Mouse (Mus musculus) splenic B cell, adult 2 months (primary cell): ENCODE measurements around the gene AC124108.1.

Source experiments
- DNase-seq: peaks from one replicate; pipeline ENCODE4 v3.0.0-alpha.2; 2011; ENCODE audit warnings: low read depth, low spot score
- H3K27me3 ChIP-seq: 2 replicates; pipeline ENCODE4 v1.6.1; 2012; ENCODE audit warnings: mild to moderate bottlenecking, low read length, moderate library complexity, mixed read lengths; ENCODE audit not compliant: control insufficient read depth, poor library complexity, insufficient read depth, severe bottlenecking
- H3K36me3 ChIP-seq: 2 replicates; pipeline ENCODE4 v1.6.1; 2012; ENCODE audit warnings: mild to moderate bottlenecking, low read length, moderate library complexity, mixed read lengths; ENCODE audit not compliant: control insufficient read depth, poor library complexity, insufficient read depth, severe bottlenecking

AC124108.1 gene

GRCm38 (mm10) chr1:132201936-132202335, 10.7 kb downstream of the AC124108.1 start:
- no peaks in the 10 kb centered on the region for H3K36me3 ChIP-seq
- no peaks in the 10 kb centered on the region; the same call in 1 of the 2 replicates for H3K27me3 ChIP-seq
- no peak for DNase-seq

GRCm38 (mm10) chr1:132202771-132203170, 11.5 kb downstream of the AC124108.1 start:
- Histone ChIP-seq H3K27me3 (no peaks in the 10 kb centered on the region; the same call in 1 of the 2 replicates), H3K36me3 (no peaks in the 10 kb centered on the region)
- no peak for DNase-seq

GRCm38 (mm10) chr1:132205958-132206357, 14.7 kb downstream of the AC124108.1 start:
- H3K27me3 ChIP-seq: no peaks in the 10 kb centered on the region
- DNase-seq: no peak

DNA sequence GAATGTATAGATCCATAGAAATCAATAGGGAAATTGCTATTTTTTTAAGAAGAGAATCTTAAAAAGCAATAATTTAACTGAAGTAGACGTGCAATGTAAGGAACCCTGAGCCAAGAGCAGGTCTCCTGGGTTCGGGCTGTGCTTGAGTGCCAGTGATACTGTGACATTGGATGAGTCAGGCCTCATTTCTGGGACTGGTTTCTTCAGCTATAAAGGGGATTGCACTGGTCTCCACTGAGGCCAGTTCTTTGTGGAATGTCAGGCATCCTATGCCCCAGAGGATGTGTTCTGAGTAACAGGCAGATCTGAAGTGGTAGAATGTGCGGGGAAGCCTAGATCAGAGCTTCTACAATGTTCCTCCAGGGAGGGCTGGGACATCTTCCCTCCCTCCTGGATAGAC, 15.6 kb downstream of the AC124108.1 start:
- H3K36me3 ChIP-seq: no peaks in the 10 kb centered on the region
- H3K27me3 ChIP-seq: no peaks in the 10 kb centered on the region
- no peak for DNase-seq

More at GRCm38 (mm10) chr1:132205958-132206357, 14.7 kb downstream of the AC124108.1 start:
- no peaks in the 10 kb centered on the region for H3K36me3 ChIP-seq

GRCm38 (mm10) chr1:132208154-132208553, 16.9 kb downstream of the AC124108.1 start:
- H3K27me3 ChIP-seq: no peaks in the 10 kb centered on the region
- no peaks in the 10 kb centered on the region for H3K36me3 ChIP-seq
- no peak for DNase-seq

DNA sequence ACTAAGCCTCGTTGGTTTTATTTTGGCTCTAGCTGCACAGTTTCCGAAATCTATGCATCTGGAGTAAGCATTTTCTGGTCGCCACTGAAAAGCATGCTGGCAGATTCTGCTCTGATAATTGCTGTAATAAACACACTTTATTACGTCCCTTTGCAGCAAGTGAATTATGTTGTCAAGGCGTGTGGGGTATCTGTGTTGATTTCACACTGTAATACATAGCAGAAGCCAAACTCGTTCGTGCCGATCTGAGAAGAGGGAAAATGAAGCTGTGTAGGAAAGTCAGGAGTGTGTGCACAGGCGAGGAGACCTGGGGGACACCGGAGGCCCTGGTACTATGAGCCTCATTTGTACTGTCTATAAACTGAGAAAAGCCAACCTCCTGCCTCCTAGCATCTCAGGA, 18.1 kb downstream of the AC124108.1 start:
- Histone ChIP-seq H3K36me3 (no peaks in the 10 kb centered on the region), H3K27me3 (no peaks in the 10 kb centered on the region)
- no peak for DNase-seq

DNA sequence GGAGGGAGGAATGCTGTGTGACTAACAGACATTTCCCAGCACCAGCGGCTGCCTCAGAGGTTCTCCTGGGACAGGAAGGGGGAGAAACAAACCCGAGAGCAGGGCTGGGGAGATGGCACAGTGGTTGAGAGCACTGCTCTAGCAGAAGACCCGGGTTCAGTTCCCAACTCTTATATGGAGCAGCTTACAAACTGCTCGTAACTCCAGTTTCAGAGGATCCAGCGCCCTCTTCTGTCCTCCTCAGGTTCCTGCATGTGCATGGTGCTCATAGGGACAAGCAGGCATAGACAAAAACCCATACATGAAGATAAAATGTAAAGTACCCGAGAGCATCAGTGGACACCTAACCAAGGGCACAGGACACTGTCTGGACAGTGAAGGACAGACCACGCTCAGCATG, 19.7 kb downstream of the AC124108.1 start:
- Histone ChIP-seq H3K27me3 (no peaks in the 10 kb centered on the region), H3K36me3 (no peaks in the 10 kb centered on the region)
- DNase-seq: peak; percentile 50

GRCm38 (mm10) chr1:132211672-132212071, 20.4 kb downstream of the AC124108.1 start:
- no peaks in the 10 kb centered on the region for H3K27me3 ChIP-seq
- H3K36me3 ChIP-seq: no peaks in the 10 kb centered on the region
- no peak for DNase-seq

- Histone ChIP-seq H3K27me3 (no peaks in the 10 kb centered on the region), H3K36me3 (no peaks in the 10 kb centered on the region)
- DNase-seq: peak; percentile 47
Measured at GRCm38 (mm10) chr1:132212218-132212617, 21.0 kb downstream of the AC124108.1 start.

DNA sequence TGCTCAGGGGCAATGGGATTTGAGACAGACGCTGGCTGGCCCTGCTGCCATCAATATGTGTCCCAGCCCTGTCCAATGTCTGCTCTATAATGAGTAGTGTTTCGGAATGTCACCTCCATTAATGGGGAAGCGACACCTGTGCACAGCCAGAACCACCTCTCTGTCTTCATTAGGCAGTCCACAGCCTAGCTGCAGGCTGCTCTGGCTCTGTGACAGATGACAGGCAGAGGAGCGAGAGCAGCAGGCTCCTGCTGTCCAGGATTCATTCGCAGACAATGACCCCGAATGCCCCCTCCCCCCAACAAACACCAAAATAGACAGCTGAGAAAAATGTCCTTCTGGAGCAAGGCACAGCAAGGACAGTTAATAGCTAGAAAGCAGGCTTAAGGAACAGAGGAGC, 21.8 kb downstream of the AC124108.1 start:
- no peak for DNase-seq
- H3K27me3 ChIP-seq: no peaks in the 10 kb centered on the region
- H3K36me3 ChIP-seq: no peaks in the 10 kb centered on the region

DNA sequence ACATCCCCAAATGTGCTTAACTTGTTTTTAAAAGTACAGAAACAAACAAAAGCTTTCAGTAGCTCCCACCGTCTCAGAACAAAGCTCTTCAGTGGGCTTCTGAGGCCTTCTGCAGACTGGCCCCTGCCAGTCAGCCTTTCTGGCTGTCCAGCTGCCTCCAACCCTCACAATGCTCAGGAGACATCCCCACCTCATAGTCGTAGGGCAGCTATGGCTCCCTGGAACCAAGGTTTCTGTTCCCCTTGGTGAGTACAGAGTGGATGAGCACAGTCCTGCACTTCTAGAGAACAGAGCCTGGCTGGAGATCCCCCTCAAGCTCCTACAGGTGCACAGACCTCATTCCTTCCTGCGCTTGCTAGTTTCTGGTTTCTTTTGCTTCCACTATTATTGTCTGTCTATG, 25.0 kb downstream of the AC124108.1 start:
- H3K27me3 ChIP-seq: no peaks in the 10 kb centered on the region
- no peak for DNase-seq
- no peaks in the 10 kb centered on the region for H3K36me3 ChIP-seq

DNA sequence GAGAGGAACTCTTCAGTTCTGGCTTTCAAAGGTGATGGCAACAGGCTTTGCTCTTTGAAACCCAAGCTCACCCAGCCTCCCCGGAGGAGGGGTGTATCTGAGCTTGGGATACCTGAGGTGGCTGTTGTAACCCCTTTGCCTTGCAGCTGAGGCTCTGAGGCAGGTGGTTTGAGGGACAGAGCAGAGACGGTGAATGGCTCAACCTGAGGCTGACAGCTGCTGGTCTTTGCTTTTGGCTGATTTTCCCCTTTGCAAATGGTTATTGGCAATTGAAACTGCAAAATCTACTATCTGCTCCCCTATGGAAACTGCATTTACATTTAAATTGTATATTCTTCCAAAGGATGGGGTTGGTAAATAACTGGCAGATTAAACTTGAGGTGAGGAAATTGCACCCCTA, 30.4 kb downstream of the AC124108.1 start:
- no peaks in the 10 kb centered on the region for H3K27me3 ChIP-seq
- no peaks in the 10 kb centered on the region for H3K36me3 ChIP-seq

GRCm38 (mm10) chr1:132222166-132222565, 30.9 kb downstream of the AC124108.1 start:
- no peaks in the 10 kb centered on the region for H3K36me3 ChIP-seq
- no peak for DNase-seq
- no peaks in the 10 kb centered on the region for H3K27me3 ChIP-seq

More for the DNA sequence above, 30.4 kb downstream of the AC124108.1 start:
- DNase-seq: no peak

DNA sequence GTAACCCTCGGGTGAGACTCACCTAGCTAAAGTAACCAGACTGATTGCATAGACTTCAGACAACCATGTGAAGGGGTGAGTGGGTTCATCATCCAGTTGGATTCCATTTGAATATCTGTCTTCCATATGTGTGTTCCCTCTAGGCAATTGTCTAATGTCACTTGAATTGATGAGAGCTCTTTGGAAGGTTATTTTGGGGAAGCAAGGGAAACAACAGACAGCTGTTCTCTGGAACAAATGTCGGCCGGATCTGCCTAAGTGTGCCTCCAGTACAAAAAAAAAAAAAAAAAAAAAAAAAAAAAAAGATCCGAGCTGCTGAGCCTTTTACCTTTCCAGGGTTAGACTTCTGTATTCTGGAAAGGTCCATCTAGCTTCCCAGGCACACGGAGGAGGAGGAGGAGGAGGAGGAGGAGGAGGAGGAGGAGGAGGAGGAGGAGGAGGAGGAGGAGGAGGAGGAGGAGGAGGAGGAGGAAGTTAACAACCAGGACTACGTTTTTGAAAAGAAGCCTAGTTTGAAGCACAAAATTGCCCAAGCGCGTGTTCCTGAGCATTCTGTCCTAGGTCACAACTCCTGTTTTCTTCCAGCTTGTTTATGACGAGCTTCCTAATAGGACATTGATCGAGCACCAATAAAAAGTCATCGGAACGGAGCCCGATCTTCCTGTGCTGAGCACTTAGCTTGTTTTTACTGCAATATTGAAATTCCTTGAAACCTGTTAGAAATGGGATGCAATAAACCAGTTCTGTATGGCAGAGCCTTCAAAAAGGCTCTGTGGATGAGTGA, 35.2 kb downstream of the AC124108.1 start:
- H3K36me3 ChIP-seq: no peaks in the 10 kb centered on the region
- H3K27me3 ChIP-seq: peaks cover under 1% of the 10 kb centered on the region; the same call in 1 of the 2 replicates

GRCm38 (mm10) chr1:132229667-132230066, 38.4 kb downstream of the AC124108.1 start, which contains the start of gene Gm10188:
Gene Gm10188 (minus strand): TSS chr1:132229767.
- DNase-seq: no peak
- no peaks in the 10 kb centered on the region for H3K36me3 ChIP-seq
- peaks cover 2% of the 10 kb centered on the region; the same call in 1 of the 2 replicates for H3K27me3 ChIP-seq

More for the DNA sequence above, 35.2 kb downstream of the AC124108.1 start:
- DNase-seq: no peak
